Mouse (Mus musculus): Measurements from ENCODE around the gene Nrgn. TPM values are rescaled to one million over a fixed set of nuclear protein-coding genes. Genes with fewer than 3 reads are reported as not detected.

Gene Nrgn
- total and polyA plus RNA-seq, 3 experiments, result 0.58 to 43.5 TPM; not detected in 1

GRCm38 (mm10) chr9:37504348-37504747 lies 48.4 kb downstream of the Nrgn start:
- no peak for TF ChIP-seq MYC (IDR thresholded peaks at IDR 0.05; ENCODE audit: low read depth, low read length)
- peak; percentile 17 for TF ChIP-seq RAD21 (IDR thresholded peaks at IDR 0.05; ENCODE audit: low read depth, low read length)
- TF ChIP-seq CTCF (IDR thresholded peaks at IDR 0.05 in 2 of 3, conservative IDR thresholded peaks at IDR 0.05 in 1 of 3; ENCODE audit: control insufficient read depth in 1 of 3, insufficient read depth in 1 of 3, low read depth in 2 of 3, low read length in 3 of 3, poor library complexity in 1 of 3, severe bottlenecking in 1 of 3), result peak in 2 of 3 experiments; percentile 30 to 35; a peak in 3 of 6 replicates
- peak; percentile 36 for TF ChIP-seq SMC3 (IDR thresholded peaks at IDR 0.05; ENCODE audit: low read depth, low read length)
- Histone ChIP-seq H3K4me3 (ENCODE audit: control insufficient read depth in 1 of 2, insufficient read depth in 1 of 2, low read depth in 2 of 2, low read length in 2 of 2) (no peak overlapping the region), H3K9me3 (replicated peaks; ENCODE audit: insufficient read depth, low read length) (no peaks in the 10 kb centered on the region), H3K79me2 (ENCODE audit: control insufficient read depth, insufficient read depth, low read length, poor library complexity) (peaks cover 6% of the 10 kb centered on the region), H3K27ac (ENCODE audit: control insufficient read depth, low read depth, low read length) (no peak overlapping the region), H3K27me3 (ENCODE audit: control insufficient read depth in 1 of 2, insufficient read depth in 2 of 2, low read length in 2 of 2) (no peaks in the 10 kb centered on the region), H3K36me3 (ENCODE audit: control insufficient read depth in 1 of 2, insufficient read depth in 2 of 2, low read length in 2 of 2) (no peaks in the 10 kb centered on the region; a peak in 1 of 4 replicates), H3K4me1 (ENCODE audit: control insufficient read depth in 1 of 2, insufficient read depth in 2 of 2, low read length in 2 of 2) (no peaks in the 10 kb centered on the region), H3K9ac (ENCODE audit: control insufficient read depth, low read depth, low read length, poor library complexity, severe bottlenecking) (no peak overlapping the region)
- peak; percentile 34 for DNase-seq (ENCODE audit: low read depth, low spot score)

- no peak for DNase-seq (ENCODE audit: low read depth, low spot score)
- H3K9ac ChIP-seq (ENCODE audit: control insufficient read depth, low read depth, low read length, poor library complexity, severe bottlenecking), result no peak overlapping the region
- no peaks in the 10 kb centered on the region; a peak in 2 of 4 replicates for H3K36me3 ChIP-seq (ENCODE audit: control insufficient read depth in 1 of 2, insufficient read depth in 2 of 2, low read length in 2 of 2)
- TF ChIP-seq ZNF384 (IDR thresholded peaks at IDR 0.05; ENCODE audit: low read depth, low read length), result 0 out of 2 replicates have a peak, but pooled peaks have one; percentile 19
- no peak for TF ChIP-seq MYC (IDR thresholded peaks at IDR 0.05; ENCODE audit: low read depth, low read length)
- 0 out of 2 replicates have a peak, but pooled peaks have one; percentile 26 for TF ChIP-seq MAFK (IDR thresholded peaks at IDR 0.05; ENCODE audit: borderline replicate concordance, low read depth, low read length)
- H3K4me1 ChIP-seq (ENCODE audit: control insufficient read depth in 1 of 2, insufficient read depth in 2 of 2, low read length in 2 of 2), result no peaks in the 10 kb centered on the region
- no peaks in the 10 kb centered on the region for H3K9me3 ChIP-seq (replicated peaks; ENCODE audit: insufficient read depth, low read length)
- peaks cover 10% of the 10 kb centered on the region for H3K79me2 ChIP-seq (ENCODE audit: control insufficient read depth, insufficient read depth, low read length, poor library complexity)
- H3K27me3 ChIP-seq (ENCODE audit: control insufficient read depth in 1 of 2, insufficient read depth in 2 of 2, low read length in 2 of 2), result no peaks in the 10 kb centered on the region
- no peak overlapping the region for H3K27ac ChIP-seq (ENCODE audit: control insufficient read depth, low read depth, low read length)
- no peak overlapping the region for H3K4me3 ChIP-seq (ENCODE audit: control insufficient read depth in 1 of 2, insufficient read depth in 1 of 2, low read depth in 2 of 2, low read length in 2 of 2)
Measured at GRCm38 (mm10) chr9:37501170-37501569, 51.5 kb downstream of the Nrgn start.

- H3K27me3 ChIP-seq (ENCODE audit: control insufficient read depth in 1 of 2, insufficient read depth in 2 of 2, low read length in 2 of 2), result no peaks in the 10 kb centered on the region
- TF ChIP-seq ZC3H11A (IDR thresholded peaks at IDR 0.05; ENCODE audit: low read depth, low read length), result no peak
- no peak for TF ChIP-seq BHLHE40 (IDR thresholded peaks at IDR 0.05; ENCODE audit: borderline replicate concordance, low read depth, low read length)
- TF ChIP-seq JUND (IDR thresholded peaks at IDR 0.05; ENCODE audit: low read depth, low read length), result no peak
- TF ChIP-seq MYC (IDR thresholded peaks at IDR 0.05; ENCODE audit: low read depth, low read length), result no peak
- TF ChIP-seq USF2 (IDR thresholded peaks at IDR 0.05; ENCODE audit: borderline replicate concordance in 1 of 2, insufficient read depth in 1 of 2, low read depth in 1 of 2, low read length in 2 of 2), result no peak
- no peak overlapping the region for H3K9ac ChIP-seq (ENCODE audit: control insufficient read depth, low read depth, low read length, poor library complexity, severe bottlenecking)
- H3K36me3 ChIP-seq (ENCODE audit: control insufficient read depth in 1 of 2, insufficient read depth in 2 of 2, low read length in 2 of 2), result no peaks in the 10 kb centered on the region; a peak in 1 of 4 replicates
- H3K4me3 ChIP-seq (ENCODE audit: control insufficient read depth in 1 of 2, insufficient read depth in 1 of 2, low read depth in 2 of 2, low read length in 2 of 2), result no peak overlapping the region
- DNase-seq (ENCODE audit: low read depth, low spot score), result no peak
- H3K4me1 ChIP-seq (ENCODE audit: control insufficient read depth in 1 of 2, insufficient read depth in 2 of 2, low read length in 2 of 2), result no peaks in the 10 kb centered on the region
- H3K79me2 ChIP-seq (ENCODE audit: control insufficient read depth, insufficient read depth, low read length, poor library complexity), result peaks cover 11% of the 10 kb centered on the region
- H3K9me3 ChIP-seq (replicated peaks; ENCODE audit: insufficient read depth, low read length), result no peaks in the 10 kb centered on the region
- H3K27ac ChIP-seq (ENCODE audit: control insufficient read depth, low read depth, low read length), result no peak overlapping the region
Measured at GRCm38 (mm10) chr9:37500201-37500600, 52.5 kb downstream of the Nrgn start.
